Mouse (Mus musculus) CD8-positive naive resting alpha-beta T cell, adult 2 months (primary cell): ENCODE results near the gene Dctn1.

Source experiments
- DNase-seq, 2 experiments: peaks; one replicate each; pipeline ENCODE4 v3.0.0; 2022; ENCODE audit warnings: low read depth in 2 of 2, low spot score in 2 of 2

Gene Dctn1

DNA sequence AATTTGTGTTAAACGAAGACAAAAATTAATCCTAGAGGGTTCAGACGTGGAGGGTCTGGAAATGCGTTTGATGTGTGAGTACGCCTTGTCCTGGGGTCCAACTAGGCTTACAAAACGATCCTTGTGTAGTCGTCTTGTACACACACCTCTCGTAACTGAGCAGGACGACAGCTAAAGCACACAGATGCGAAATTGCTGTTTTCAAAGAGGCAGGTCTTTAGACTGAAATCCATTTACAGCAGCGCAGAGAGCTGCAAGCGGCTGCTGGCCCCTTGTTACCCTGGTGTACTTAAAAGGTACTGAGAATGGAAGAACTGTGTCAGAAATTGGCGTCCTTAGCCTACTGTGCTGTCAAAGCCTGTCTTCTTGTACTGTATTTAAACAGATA is 517 bp downstream of the Dctn1 start:
- DNase-seq, result peak in 1 of 2 experiments; percentile 24

- DNase-seq, result no peak
Measured at GRCm38 (mm10) chr6:83169872-83170271, 4.2 kb downstream of the Dctn1 start.

DNA sequence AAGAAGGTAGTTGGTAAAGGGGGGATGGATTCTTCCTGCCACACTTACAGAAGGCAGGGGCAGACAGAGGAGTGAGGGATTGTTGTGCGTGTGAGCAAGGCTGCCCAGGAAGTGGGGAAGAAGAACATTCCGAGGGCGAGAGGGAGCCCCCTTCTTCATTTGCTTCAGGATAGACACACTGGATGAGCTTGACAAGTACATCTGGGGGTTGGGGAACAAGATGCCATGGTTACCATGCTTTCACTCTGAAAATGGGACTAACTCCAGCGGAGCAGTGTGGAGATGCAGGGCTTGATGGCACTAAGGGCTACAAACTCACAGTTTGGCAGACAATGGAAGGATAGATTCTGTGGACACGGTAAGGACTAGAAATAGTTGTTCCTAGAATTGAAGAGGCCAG is 5.3 kb downstream of the Dctn1 start:
- DNase-seq, result no peak

GRCm38 (mm10) chr6:83172240-83172920 is 6.7 kb downstream of the Dctn1 start:
- DNase-seq, result no peak

- DNase-seq, result no peak
Measured at GRCm38 (mm10) chr6:83175996-83176395, 10.3 kb downstream of the Dctn1 start.

- no peak for DNase-seq
Measured at GRCm38 (mm10) chr6:83179390-83180117, 13.8 kb downstream of the Dctn1 start.

DNA sequence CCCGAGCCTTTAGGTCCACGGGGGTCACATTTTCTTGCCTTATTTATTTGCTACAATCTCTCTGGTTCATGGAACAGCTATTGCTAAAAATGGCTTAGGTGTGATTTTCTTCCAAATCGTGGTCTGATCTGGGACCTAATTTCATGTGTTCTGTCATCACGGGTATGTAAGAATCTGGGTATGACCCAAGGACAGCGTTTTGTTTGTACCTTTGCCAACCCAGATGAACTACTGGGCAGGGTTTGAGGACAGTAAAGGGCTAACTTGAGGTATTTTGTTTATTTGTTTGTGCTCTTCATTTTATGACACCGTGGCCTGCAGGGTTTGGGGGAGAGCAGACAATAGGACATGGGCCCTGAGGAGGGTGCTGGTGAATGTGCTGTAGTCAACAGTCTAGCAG is 14.9 kb downstream of the Dctn1 start:
- no peak for DNase-seq

- no peak for DNase-seq
Measured at GRCm38 (mm10) chr6:83184858-83185435, 19.2 kb downstream of the Dctn1 start.

DNA sequence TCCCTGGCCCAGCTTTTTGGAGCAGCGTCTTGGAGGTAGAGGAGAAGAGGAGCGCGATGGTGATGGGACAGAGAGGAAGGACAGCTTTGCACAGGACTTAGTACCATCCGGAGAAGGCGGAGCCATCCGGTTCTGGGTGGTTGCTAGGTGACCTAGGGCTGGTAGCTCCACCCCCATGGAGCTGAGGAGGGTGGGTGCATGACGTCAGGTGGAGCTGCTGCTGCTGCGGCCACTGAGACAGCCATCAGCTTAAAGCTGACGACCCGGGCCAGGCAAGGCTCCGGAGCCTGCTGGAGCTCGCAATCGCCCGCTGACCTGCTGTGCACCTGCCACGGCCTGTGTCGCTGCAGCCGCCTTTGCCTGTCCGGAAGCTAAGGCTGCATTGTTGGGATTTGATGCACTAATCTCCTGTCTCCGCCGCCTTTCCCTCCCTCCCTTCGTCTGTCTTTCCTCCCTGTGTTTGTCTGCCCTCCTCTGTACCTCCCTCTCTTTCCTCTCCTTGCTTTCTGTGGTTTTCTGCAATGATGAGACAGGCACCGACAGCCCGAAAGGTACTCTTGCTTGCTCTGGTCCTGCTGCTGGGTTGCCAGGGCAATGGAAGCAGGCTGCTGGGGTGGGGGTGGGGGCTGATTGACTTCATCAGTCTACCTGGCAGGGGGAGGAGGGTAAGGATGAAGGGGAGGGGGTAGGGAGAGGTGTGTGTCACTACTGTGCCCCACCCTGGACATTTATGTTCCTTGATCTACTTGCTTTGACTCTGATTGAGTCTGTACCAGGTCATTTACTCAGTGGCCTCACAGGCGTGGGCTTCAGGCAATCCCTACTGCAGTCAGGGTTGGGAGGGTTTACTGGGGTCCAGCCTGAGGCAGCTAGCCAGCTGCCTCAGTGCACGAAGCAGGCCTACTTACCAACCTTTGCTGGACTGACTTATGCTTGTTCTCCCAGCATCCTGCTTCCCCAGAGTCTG is 20.5 kb downstream of the Dctn1 start:
- peak in 1 of 2 experiments; percentile 28 for DNase-seq

- DNase-seq, result no peak
Measured at GRCm38 (mm10) chr6:83186946-83187345, 21.2 kb downstream of the Dctn1 start.

GRCm38 (mm10) chr6:83193571-83193970 is 27.9 kb downstream of the Dctn1 start:
- DNase-seq, result no peak

DNA sequence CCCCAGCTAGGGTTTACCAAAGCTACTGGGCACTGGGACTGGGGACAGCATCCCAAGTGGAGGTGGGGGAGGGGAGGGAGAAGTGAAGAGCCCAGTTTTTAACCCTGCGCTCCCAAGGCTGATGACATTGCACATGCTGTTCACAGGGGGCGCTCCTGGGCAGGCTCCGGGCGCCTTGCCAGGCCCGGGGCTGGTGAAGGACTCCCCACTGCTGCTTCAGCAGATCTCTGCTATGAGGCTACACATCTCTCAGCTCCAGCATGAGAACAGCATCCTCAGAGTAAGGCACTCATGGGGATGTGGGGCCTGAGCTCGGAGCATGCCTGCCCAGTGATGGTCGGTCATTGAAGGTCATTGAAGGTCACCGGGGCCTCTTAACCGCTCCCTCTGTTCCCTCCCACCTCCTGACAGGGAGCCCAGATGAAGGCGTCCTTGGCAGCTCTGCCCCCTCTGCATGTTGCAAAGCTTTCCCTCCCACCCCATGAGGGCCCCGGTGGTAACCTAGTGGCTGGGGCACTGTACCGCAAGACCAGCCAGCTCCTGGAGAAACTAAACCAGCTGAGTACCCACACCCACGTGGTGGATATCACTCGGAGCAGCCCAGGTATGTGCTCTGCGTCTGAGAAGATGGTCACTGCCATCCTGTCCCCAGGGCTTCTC is 31.8 kb downstream of the Dctn1 start:
- no peak for DNase-seq

DNA sequence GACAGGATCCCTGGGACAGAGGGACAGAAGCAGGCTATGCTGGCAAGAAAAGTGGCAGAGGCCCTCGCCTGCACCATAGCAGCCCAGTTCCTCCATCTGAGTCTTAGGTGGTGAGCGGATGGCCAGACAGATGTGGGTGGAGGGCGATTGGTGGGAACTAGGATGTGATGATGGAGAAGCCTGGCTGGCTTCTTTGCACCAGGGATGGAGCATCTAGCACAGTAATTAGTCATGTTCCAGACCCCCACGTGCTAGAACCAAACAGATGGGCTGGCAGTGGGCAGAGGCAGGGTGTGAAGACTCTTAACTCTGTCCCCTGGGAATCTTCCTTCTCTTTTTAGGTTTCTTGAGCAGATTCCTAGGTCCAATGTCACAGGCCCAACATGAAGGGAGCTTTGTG is 37.6 kb downstream of the Dctn1 start:
- no peak for DNase-seq

GRCm38 (mm10) chr6:83205851-83206250 is 40.1 kb downstream of the Dctn1 start:
- DNase-seq, result no peak

GRCm38 (mm10) chr6:83206321-83206720 is 40.6 kb downstream of the Dctn1 start:
- no peak for DNase-seq

DNA sequence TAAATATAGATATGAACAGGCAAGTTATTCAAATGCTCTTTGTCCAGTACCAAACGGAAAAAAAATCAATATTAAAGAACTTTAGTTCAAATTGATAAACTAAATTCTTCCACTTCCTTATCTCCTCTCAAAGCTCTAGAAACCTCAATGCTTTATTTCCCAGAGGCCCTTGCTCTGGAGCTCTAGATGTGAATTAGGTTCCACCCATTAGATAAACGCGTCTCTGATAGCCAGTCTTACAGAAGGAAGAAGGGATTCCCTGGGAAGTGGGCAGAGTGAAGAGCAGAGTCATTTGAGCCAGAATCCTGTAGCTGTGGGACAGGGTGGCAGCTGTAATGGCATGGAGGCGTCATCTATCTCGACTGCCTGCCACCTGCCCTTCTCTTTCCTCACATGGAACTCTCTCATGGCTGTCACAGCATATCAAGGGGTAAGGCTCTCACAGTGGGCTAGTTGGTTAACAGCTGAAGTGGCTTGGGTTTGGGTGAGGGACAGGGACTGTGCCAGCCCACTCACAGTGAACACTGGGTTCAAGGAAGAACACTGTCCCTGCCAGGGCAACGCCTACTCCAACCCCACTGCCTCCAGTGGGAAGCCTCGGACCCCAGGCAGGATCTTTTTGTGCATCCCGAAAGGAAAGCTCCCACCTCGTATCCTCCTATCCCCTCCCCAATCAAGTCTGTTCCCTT is 41.8 kb downstream of the Dctn1 start:
- no peak for DNase-seq

DNA sequence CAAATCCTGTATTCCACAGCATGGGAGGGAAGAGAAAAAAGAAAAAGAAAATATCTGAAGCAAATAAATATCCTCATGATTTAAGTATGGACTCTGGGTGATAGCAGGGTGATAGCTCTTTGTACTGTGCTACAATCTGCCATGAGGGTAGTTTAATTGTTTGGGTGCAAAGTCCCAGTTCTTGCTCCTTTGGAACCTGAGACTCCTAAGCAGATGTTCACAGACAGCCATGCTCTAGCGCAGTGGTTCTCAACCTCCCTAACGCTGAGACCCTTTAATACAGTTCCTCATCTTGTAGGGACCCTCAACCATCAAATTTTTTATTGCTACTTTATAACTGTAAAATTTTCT is 42.3 kb downstream of the Dctn1 start:
- DNase-seq, result no peak

GRCm38 (mm10) chr6:83210495-83210894 is 44.8 kb downstream of the Dctn1 start:
- DNase-seq, result no peak

DNA sequence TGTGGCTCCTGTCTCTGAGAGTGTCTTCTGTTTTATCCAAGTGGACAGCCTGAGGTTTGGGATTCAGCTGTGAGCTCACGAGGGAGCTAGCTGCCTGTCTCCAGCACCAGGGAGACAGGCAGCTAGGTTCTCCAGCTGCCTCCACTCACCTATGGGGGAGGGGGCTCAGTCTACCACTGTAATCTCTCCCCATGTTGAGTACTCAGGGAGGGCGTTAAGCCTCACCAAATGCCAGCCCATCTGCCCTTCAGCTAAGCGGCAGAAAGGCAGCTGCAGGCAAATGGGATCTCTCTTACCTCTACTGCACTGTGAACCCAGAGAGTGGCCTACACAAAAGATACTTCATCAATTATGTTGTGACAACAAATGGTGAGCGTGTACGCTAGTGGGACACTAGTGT is 45.8 kb downstream of the Dctn1 start:
- no peak for DNase-seq

- DNase-seq, result peak; percentile 26 to 50
Measured at GRCm38 (mm10) chr6:83215002-83215666, 49.4 kb downstream of the Dctn1 start.
